Mouse (Mus musculus) embryonic fibroblast, embryonic 13.5 days (primary cell): ENCODE results near the gene Polh.

ENCODE experiments used
- CTCF ChIP-seq: IDR thresholded peaks from 2 replicates; pipeline ENCODE4 v1.5.1; 2011; ENCODE audit warnings: mild to moderate bottlenecking, control low read depth, low read length, moderate library complexity, borderline replicate concordance; ENCODE audit not compliant: insufficient read depth
- POLR2A ChIP-seq: IDR thresholded peaks from 2 replicates; pipeline ENCODE4 v1.6.1; 2011; ENCODE audit warnings: low read depth, mild to moderate bottlenecking, control low read depth, low read length, moderate library complexity

DNA sequence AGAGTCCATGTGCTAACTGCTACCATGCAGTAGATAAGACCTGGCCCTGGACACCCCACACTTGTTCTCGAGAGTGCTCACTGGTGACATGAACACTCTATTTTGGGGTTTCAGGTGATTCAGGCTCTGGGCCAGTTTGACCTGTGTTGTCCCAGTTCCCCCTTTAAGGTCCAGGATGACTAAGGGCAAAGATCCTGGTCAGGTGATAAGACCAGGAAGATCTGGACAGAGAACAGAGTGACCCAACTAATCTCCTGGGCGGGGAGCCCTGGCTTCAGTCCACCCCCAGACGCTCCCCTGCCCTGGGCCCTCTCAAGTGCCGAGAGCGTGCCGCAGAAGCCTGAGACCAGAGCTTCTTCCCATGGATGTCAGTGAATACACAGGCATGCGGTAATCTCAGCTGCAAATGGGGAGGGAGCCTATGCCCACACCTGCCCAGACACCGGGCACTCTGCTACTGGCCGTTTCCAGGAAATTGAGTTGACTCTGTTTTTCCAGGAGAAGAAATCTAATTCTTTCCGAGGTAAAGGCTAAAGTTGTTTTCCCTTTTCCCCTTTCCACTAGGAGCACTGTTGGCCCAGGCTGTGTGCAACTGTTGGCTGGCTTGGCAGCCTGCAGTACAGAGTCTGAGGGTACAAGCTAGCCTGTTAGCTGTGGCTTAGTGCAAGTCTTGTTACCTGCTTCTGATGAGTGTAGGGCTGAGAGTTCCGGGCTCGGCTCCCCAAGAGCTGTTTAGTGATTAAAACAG, 78.3 kb downstream of the Polh start:
- TF ChIP-seq CTCF (no peak), POLR2A (no peak)
